Mouse (Mus musculus) myocyte (in vitro differentiated cells): ENCODE results near the gene Ppp1r16b. TPM values are rescaled to one million over a fixed set of nuclear protein-coding genes. Genes with fewer than 3 reads are reported as not detected.

Experiments
- H3K27me3 ChIP-seq: one replicate; pipeline ENCODE4 v1.6.1; 2011; ENCODE audit not compliant: control insufficient read depth, insufficient read depth, insufficient read length
- H3K36me3 ChIP-seq: one replicate; pipeline ENCODE4 v1.6.1; 2011; ENCODE audit not compliant: control insufficient read depth, insufficient read depth
- H3K4me2 ChIP-seq: one replicate; pipeline ENCODE4 v1.6.1; 2011; ENCODE audit warnings: low read depth, control low read depth
- H3K4me3 ChIP-seq: one replicate; pipeline ENCODE4 v1.5.1; 2011; ENCODE audit warnings: mild to moderate bottlenecking, control low read depth, moderate library complexity
- H3K79me2 ChIP-seq: one replicate; pipeline ENCODE4 v1.6.1; 2011; ENCODE audit not compliant: control insufficient read depth, insufficient read depth
- H3ac ChIP-seq: one replicate; pipeline ENCODE4 v1.6.1; 2011; ENCODE audit not compliant: control insufficient read depth, insufficient read length
- CEBPB ChIP-seq: IDR thresholded peaks from 2 replicates; pipeline ENCODE4 v1.6.1; 2011; ENCODE audit warnings: mild to moderate bottlenecking, moderate library complexity; ENCODE audit not compliant: poor library complexity, insufficient read depth, severe bottlenecking
- E2F4 ChIP-seq: IDR thresholded peaks from one replicate; pipeline ENCODE4 v1.6.1; 2011; ENCODE audit warnings: mild to moderate bottlenecking, control low read depth, moderate library complexity; ENCODE audit not compliant: insufficient read depth
- MAX ChIP-seq: IDR thresholded peaks from one replicate; pipeline ENCODE4 v1.6.1; 2011; ENCODE audit warnings: low read depth, mild to moderate bottlenecking, control low read depth
- MYOD1 ChIP-seq, 3 experiments: IDR thresholded peaks; one replicate each; pipeline ENCODE4 v1.6.1; 2011; ENCODE audit warnings: control low read depth in 2 of 3, low read depth in 2 of 3, mild to moderate bottlenecking in 2 of 3, moderate library complexity in 1 of 3; ENCODE audit not compliant: insufficient read length in 2 of 3, control insufficient read depth in 1 of 3
- MYOG ChIP-seq, 3 experiments: IDR thresholded peaks; one replicate each; pipeline ENCODE4 v1.6.1; 2011; ENCODE audit warnings: control low read depth in 2 of 3, low read depth in 2 of 3, mild to moderate bottlenecking in 2 of 3; ENCODE audit not compliant: insufficient read length in 2 of 3, control insufficient read depth in 1 of 3, insufficient read depth in 1 of 3
- POLR2A ChIP-seq: IDR thresholded peaks from one replicate; pipeline ENCODE4 v1.6.1; 2011; ENCODE audit warnings: low read depth, mild to moderate bottlenecking, control low read depth, moderate library complexity; ENCODE audit not compliant: insufficient read length
- POLR2AphosphoS2 ChIP-seq: IDR thresholded peaks from one replicate; pipeline ENCODE4 v1.6.1; 2011; ENCODE audit warnings: low read depth, control low read depth; ENCODE audit not compliant: insufficient read length
- REST ChIP-seq: IDR thresholded peaks from one replicate; pipeline ENCODE4 v1.6.1; 2011; ENCODE audit warnings: mild to moderate bottlenecking, control low read depth, moderate library complexity; ENCODE audit not compliant: insufficient read depth, insufficient read length
- SRF ChIP-seq: IDR thresholded peaks from one replicate; pipeline ENCODE4 v1.6.1; 2011; ENCODE audit warnings: low read depth; ENCODE audit not compliant: control insufficient read depth, insufficient read length
- TCF12 ChIP-seq: IDR thresholded peaks from one replicate; pipeline ENCODE4 v1.6.1; 2011; ENCODE audit warnings: mild to moderate bottlenecking, control low read depth; ENCODE audit not compliant: poor library complexity, insufficient read depth, severe bottlenecking
- TCF3 ChIP-seq: IDR thresholded peaks from one replicate; pipeline ENCODE4 v1.6.1; 2011; ENCODE audit warnings: low read depth, control low read depth; ENCODE audit not compliant: insufficient read length
- USF1 ChIP-seq: IDR thresholded peaks from one replicate; pipeline ENCODE4 v1.6.1; 2011; ENCODE audit warnings: low read depth, mild to moderate bottlenecking, control low read depth, moderate library complexity
- polyA plus RNA-seq: library from polyadenylated mRNA; unstranded; fragments of >200 nt; fragmentation: generic; extraction: Trizol; gene quantifications from one replicate; pipeline ENCODE4 v1.2.1, GENCODE M21; 2012; ENCODE audit warnings: missing spikeins

Ppp1r16b gene
- polyA plus RNA-seq, 1 experiment = 0.05 TPM

- peaks cover 12% of the 10 kb centered on the region for H3K27me3 ChIP-seq
- H3K4me2 ChIP-seq = no peak overlapping the region
- no peak overlapping the region for H3K4me3 ChIP-seq
- no peaks in the 10 kb centered on the region for H3K36me3 ChIP-seq
- no peaks in the 10 kb centered on the region for H3K79me2 ChIP-seq
- no peak overlapping the region for H3ac ChIP-seq
- no peak for TF ChIP-seq POLR2AphosphoS2
- TF ChIP-seq USF1 = no peak
- TF ChIP-seq TCF3 = no peak
- TF ChIP-seq POLR2A = no peak
- no peak for TF ChIP-seq MAX
- no peak for TF ChIP-seq TCF12
- no peak for TF ChIP-seq SRF
- TF ChIP-seq CEBPB = no peak
- no peak for TF ChIP-seq E2F4
- TF ChIP-seq MYOG (IDR thresholded peaks at IDR 0.05; ENCODE audit: control insufficient read depth in 1 of 3, insufficient read depth in 1 of 3, insufficient read length in 2 of 3, low read depth in 2 of 3) = no peak
- TF ChIP-seq MYOD1 (IDR thresholded peaks at IDR 0.05; ENCODE audit: control insufficient read depth in 1 of 3, insufficient read length in 2 of 3, low read depth in 2 of 3) = no peak
- no peak for TF ChIP-seq REST
Observed at GRCm38 (mm10) chr2:158722135-158722534, 56.9 kb downstream of the Ppp1r16b start.

DNA sequence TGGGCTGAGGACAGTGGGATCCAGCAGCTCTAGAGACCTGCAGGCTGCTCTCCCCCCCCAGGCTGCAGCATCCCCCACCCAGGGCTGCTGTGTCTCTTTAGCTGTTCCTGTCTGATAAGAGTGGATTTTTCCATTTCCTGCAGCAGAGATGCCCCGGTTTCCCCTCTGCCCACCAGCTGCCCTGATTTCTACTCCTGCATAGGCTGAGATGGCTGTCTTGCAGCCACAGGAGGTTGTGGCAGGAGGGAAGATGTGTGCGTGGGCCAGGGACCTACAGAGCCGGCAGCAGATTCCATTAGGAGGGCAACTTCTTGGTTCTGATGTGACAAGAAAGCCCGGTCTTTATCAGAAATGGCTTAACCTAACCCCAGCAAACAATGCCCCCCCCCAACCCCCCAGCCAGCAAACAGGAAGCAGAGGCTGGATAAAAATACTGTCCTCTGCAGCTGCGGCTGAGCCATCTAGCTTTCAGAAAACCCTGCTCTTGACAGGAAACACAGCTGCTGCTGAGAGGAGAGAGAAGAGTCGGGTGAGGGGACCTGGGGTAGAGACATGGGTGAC lies 57.9 kb downstream of the Ppp1r16b start:
- no peak overlapping the region for H3ac ChIP-seq
- TF ChIP-seq POLR2AphosphoS2 = no peak
- no peak for TF ChIP-seq MYOD1 (IDR thresholded peaks at IDR 0.05; ENCODE audit: control insufficient read depth in 1 of 3, insufficient read length in 2 of 3, low read depth in 2 of 3)
- TF ChIP-seq REST = no peak
- no peak for TF ChIP-seq MYOG (IDR thresholded peaks at IDR 0.05; ENCODE audit: control insufficient read depth in 1 of 3, insufficient read depth in 1 of 3, insufficient read length in 2 of 3, low read depth in 2 of 3)
- no peak for TF ChIP-seq USF1
- TF ChIP-seq MAX = no peak
- TF ChIP-seq E2F4 = no peak
- TF ChIP-seq POLR2A = no peak
- TF ChIP-seq TCF3 = no peak
- TF ChIP-seq CEBPB = no peak
- TF ChIP-seq TCF12 = no peak
- no peak for TF ChIP-seq SRF
- H3K4me2 ChIP-seq = no peak overlapping the region
- no peaks in the 10 kb centered on the region for H3K36me3 ChIP-seq
- H3K79me2 ChIP-seq = no peaks in the 10 kb centered on the region
- H3K4me3 ChIP-seq = no peak overlapping the region
- H3K27me3 ChIP-seq = peaks cover 12% of the 10 kb centered on the region

DNA sequence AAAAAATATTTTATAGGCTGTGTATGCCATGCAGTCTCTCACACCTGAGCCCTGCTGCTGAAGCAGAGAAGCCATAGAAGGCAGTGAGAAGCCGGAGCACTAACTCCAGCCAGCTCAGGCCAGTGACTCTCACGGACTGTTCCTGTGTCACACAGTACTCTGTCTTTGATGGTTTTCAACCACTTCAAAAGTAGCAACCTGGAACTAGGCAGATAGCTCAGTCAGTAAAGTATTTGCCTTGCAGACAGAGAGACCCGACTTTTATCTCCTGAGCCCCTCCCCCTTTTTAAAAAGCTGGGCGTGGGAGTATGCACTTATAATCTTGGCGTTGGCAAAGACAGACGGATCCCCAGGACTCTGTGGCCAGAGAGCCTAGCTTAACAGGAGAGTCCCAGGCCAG lies 58.6 kb downstream of the Ppp1r16b start:
- no peaks in the 10 kb centered on the region for H3K36me3 ChIP-seq
- H3K79me2 ChIP-seq = no peaks in the 10 kb centered on the region
- peaks cover 12% of the 10 kb centered on the region for H3K27me3 ChIP-seq
- TF ChIP-seq MYOG (IDR thresholded peaks at IDR 0.05; ENCODE audit: control insufficient read depth in 1 of 3, insufficient read depth in 1 of 3, insufficient read length in 2 of 3, low read depth in 2 of 3) = no peak
- no peak for TF ChIP-seq MAX
- no peak for TF ChIP-seq REST
- no peak for TF ChIP-seq POLR2AphosphoS2
- TF ChIP-seq POLR2A = no peak
- TF ChIP-seq TCF12 = no peak
- TF ChIP-seq TCF3 = no peak
- TF ChIP-seq USF1 = no peak
- H3K4me2 ChIP-seq = no peak overlapping the region
- H3K4me3 ChIP-seq = no peak overlapping the region
- no peak overlapping the region for H3ac ChIP-seq

- TF ChIP-seq SRF = no peak
- TF ChIP-seq MYOD1 (IDR thresholded peaks at IDR 0.05; ENCODE audit: control insufficient read depth in 1 of 3, insufficient read length in 2 of 3, low read depth in 2 of 3) = no peak
- TF ChIP-seq USF1 = no peak
- TF ChIP-seq E2F4 = no peak
- TF ChIP-seq REST = no peak
- TF ChIP-seq TCF3 = no peak
- no peak for TF ChIP-seq POLR2AphosphoS2
- no peak for TF ChIP-seq TCF12
- TF ChIP-seq CEBPB = no peak
- no peak for TF ChIP-seq POLR2A
- TF ChIP-seq MAX = no peak
- no peak for TF ChIP-seq MYOG (IDR thresholded peaks at IDR 0.05; ENCODE audit: control insufficient read depth in 1 of 3, insufficient read depth in 1 of 3, insufficient read length in 2 of 3, low read depth in 2 of 3)
- no peaks in the 10 kb centered on the region for H3K79me2 ChIP-seq
- H3K36me3 ChIP-seq = no peaks in the 10 kb centered on the region
- H3K4me3 ChIP-seq = no peak overlapping the region
- no peak overlapping the region for H3K4me2 ChIP-seq
- peaks cover 12% of the 10 kb centered on the region for H3K27me3 ChIP-seq
- no peak overlapping the region for H3ac ChIP-seq
Observed at GRCm38 (mm10) chr2:158726252-158726651, 61.1 kb downstream of the Ppp1r16b start.
